Mouse (Mus musculus) hindlimb bud, embryonic 11.5 days (tissue): ENCODE measurements around the gene Olfr1289.

ENCODE experiments used
- DNase-seq: peaks from one replicate; pipeline ENCODE4 v3.0.0-alpha.2; 2012; ENCODE audit warnings: low read depth, low spot score; ENCODE audit errors: extremely low spot score

The Olfr1289 gene

GRCm38 (mm10) chr2:111480519-111480918 lies at the start of gene Olfr1289:
TSS of gene Olfr1289 (plus strand) at chr2:111480819.
- no peak for DNase-seq

GRCm38 (mm10) chr2:111448842-111449241 lies 31.8 kb upstream of the Olfr1289 start, which contains the start of gene Olfr1287:
TSS of gene Olfr1287 (plus strand) at chr2:111449142.
- DNase-seq, result no peak

GRCm38 (mm10) chr2:111473801-111474200 lies 6.8 kb upstream of the Olfr1289 start, which contains the start of gene Olfr1288:
TSS of gene Olfr1288 (plus strand) at chr2:111474101.
- no peak for DNase-seq

GRCm38 (mm10) chr2:111493729-111494128 lies 13.1 kb downstream of the Olfr1289 start, which contains the start of gene Olfr1290:
TSS of gene Olfr1290 (minus strand) at chr2:111493829.
- no peak for DNase-seq

- no peak for DNase-seq
Observed at GRCm38 (mm10) chr2:111496880-111497279, 16.3 kb downstream of the Olfr1289 start, which contains the start of gene Olfr1291-ps1. TSS of gene Olfr1291-ps1 (plus strand) at chr2:111497180.

GRCm38 (mm10) chr2:111517451-111517850 lies 36.8 kb downstream of the Olfr1289 start:
- DNase-seq, result no peak

GRCm38 (mm10) chr2:111524903-111525302 lies 44.3 kb downstream of the Olfr1289 start, which contains the start of gene Olfr1293-ps:
TSS of gene Olfr1293-ps (plus strand) at chr2:111525203.
- DNase-seq, result no peak
